Mouse (Mus musculus) urinary bladder, adult 2 months (tissue): ENCODE measurements around the gene Hnrnpa3. TPM values are rescaled to one million over a fixed set of nuclear protein-coding genes. Genes with fewer than 3 reads are reported as not detected.
A peak's percentile ranks its signal among the peaks of the same experiment; 100 is the strongest.
"Not testable (repeated sequence)": the region's sequence is repeated elsewhere in the genome, so short reads cannot be mapped to it uniquely, and the experiment has no call there.

Experiments used
- DNase-seq: peaks from one replicate; pipeline ENCODE4 v3.0.0; 2022; ENCODE audit warnings: low spot score
- polyA plus RNA-seq: library from polyadenylated mRNA; depleted of rRNA; stranded (reverse); fragments of >200 nt; gene quantifications from 2 replicates; pipeline ENCODE4 v1.2.3, GENCODE M21; 2012; rRNA removed

The Hnrnpa3 gene
- polyA plus RNA-seq: 222 and 271 TPM in 2 replicates

- peak; percentile 94 for DNase-seq
Measured at GRCm38 (mm10) chr2:75658727-75659628, at the start of gene Hnrnpa3. Hnrnpa3 (plus strand) TSS chr2:75659261.

GRCm38 (mm10) chr2:75609971-75610370, 49.1 kb upstream of the Hnrnpa3 start:
- no peak for DNase-seq

- DNase-seq: not testable (repeated sequence)
Measured at GRCm38 (mm10) chr2:75610602-75611001, 48.5 kb upstream of the Hnrnpa3 start.

- DNase-seq: no peak
Measured at GRCm38 (mm10) chr2:75611041-75611805, 47.8 kb upstream of the Hnrnpa3 start.

GRCm38 (mm10) chr2:75612006-75612405, 47.1 kb upstream of the Hnrnpa3 start:
- no peak for DNase-seq

GRCm38 (mm10) chr2:75612981-75613567, 46.0 kb upstream of the Hnrnpa3 start:
- peak; percentile 58 for DNase-seq

- DNase-seq: no peak
Measured at GRCm38 (mm10) chr2:75614577-75614976, 44.5 kb upstream of the Hnrnpa3 start.

GRCm38 (mm10) chr2:75616911-75617310, 42.1 kb upstream of the Hnrnpa3 start:
- no peak for DNase-seq

- no peak for DNase-seq
Measured at GRCm38 (mm10) chr2:75618712-75619111, 40.3 kb upstream of the Hnrnpa3 start.

- DNase-seq: no peak
Measured at GRCm38 (mm10) chr2:75621873-75622654, 37.0 kb upstream of the Hnrnpa3 start.

GRCm38 (mm10) chr2:75625086-75625485, 34.0 kb upstream of the Hnrnpa3 start:
- DNase-seq: no peak

GRCm38 (mm10) chr2:75626597-75627440, 32.2 kb upstream of the Hnrnpa3 start:
- DNase-seq: no peak

- no peak for DNase-seq
Measured at GRCm38 (mm10) chr2:75628487-75628886, 30.6 kb upstream of the Hnrnpa3 start.

- DNase-seq: no peak
Measured at GRCm38 (mm10) chr2:75631421-75631820, 27.6 kb upstream of the Hnrnpa3 start.

GRCm38 (mm10) chr2:75632043-75632442, 27.0 kb upstream of the Hnrnpa3 start:
- DNase-seq: no peak

GRCm38 (mm10) chr2:75632721-75633181, 26.3 kb upstream of the Hnrnpa3 start:
- DNase-seq: no peak

- DNase-seq: no peak
Measured at GRCm38 (mm10) chr2:75633381-75633780, 25.7 kb upstream of the Hnrnpa3 start.

GRCm38 (mm10) chr2:75633784-75634183, 25.3 kb upstream of the Hnrnpa3 start:
- no peak for DNase-seq

- not testable (repeated sequence) for DNase-seq
Measured at GRCm38 (mm10) chr2:75634431-75634830, 24.6 kb upstream of the Hnrnpa3 start.

GRCm38 (mm10) chr2:75636261-75637054, 22.6 kb upstream of the Hnrnpa3 start:
- no peak for DNase-seq
